Mouse (Mus musculus) liver (tissue): ENCODE data around the gene Nkx3-2.

Experiments used
- DNase-seq: peaks from one replicate; pipeline ENCODE4 v3.0.0-alpha.2; 2020; ENCODE audit warnings: mixed read lengths

Gene Nkx3-2

GRCm38 (mm10) chr5:41762141-41762946 is 2.0 kb downstream of the Nkx3-2 start:
- no peak for DNase-seq

GRCm38 (mm10) chr5:41761509-41762140 is 2.7 kb downstream of the Nkx3-2 start:
- no peak for DNase-seq

- no peak for DNase-seq
Observed at GRCm38 (mm10) chr5:41760831-41761508, 3.3 kb downstream of the Nkx3-2 start.

GRCm38 (mm10) chr5:41760071-41760470 is 4.2 kb downstream of the Nkx3-2 start:
- no peak for DNase-seq

GRCm38 (mm10) chr5:41758671-41759639 is 5.3 kb downstream of the Nkx3-2 start:
- DNase-seq = no peak

- DNase-seq = no peak
Observed at GRCm38 (mm10) chr5:41757338-41757737, 7.0 kb downstream of the Nkx3-2 start.

GRCm38 (mm10) chr5:41756396-41756795 is 7.9 kb downstream of the Nkx3-2 start:
- DNase-seq = no peak

- no peak for DNase-seq
Observed at GRCm38 (mm10) chr5:41755373-41755960, 8.8 kb downstream of the Nkx3-2 start.

- no peak for DNase-seq
Observed at GRCm38 (mm10) chr5:41754836-41755235, 9.5 kb downstream of the Nkx3-2 start.

GRCm38 (mm10) chr5:41754226-41754775 is 10.0 kb downstream of the Nkx3-2 start:
- DNase-seq = no peak

GRCm38 (mm10) chr5:41752721-41753120 is 11.6 kb downstream of the Nkx3-2 start:
- no peak for DNase-seq

- no peak for DNase-seq
Observed at GRCm38 (mm10) chr5:41744898-41745780, 19.2 kb downstream of the Nkx3-2 start.

- DNase-seq = no peak
Observed at GRCm38 (mm10) chr5:41744234-41744633, 20.1 kb downstream of the Nkx3-2 start.

GRCm38 (mm10) chr5:41738817-41739216 is 25.5 kb downstream of the Nkx3-2 start:
- DNase-seq = no peak

- no peak for DNase-seq
Observed at GRCm38 (mm10) chr5:41737039-41737438, 27.3 kb downstream of the Nkx3-2 start.

- no peak for DNase-seq
Observed at GRCm38 (mm10) chr5:41727017-41727416, 37.3 kb downstream of the Nkx3-2 start.

GRCm38 (mm10) chr5:41725573-41725972 is 38.7 kb downstream of the Nkx3-2 start:
- DNase-seq = no peak
